Comparison of ENCODE assay signal across 8 mouse cellular contexts in the genomic region with DNA sequence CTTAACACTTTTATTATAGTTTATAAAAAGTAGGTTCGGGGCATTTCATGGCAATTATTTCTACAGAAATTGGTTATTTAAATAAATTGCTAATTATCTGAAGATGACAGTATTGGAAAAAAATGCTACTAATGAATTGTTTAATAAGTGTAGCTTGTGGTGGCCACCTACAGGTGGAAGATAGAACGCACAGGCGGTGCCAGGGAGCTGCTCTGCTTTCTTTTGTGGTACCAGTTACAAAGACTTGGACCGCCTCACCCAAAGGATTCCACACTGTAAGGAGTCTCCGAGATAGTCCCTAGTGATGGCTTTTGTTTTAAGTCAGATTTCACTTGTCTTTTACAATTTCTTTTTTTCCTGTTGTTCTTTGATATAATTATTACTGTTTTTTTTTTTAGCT.
DNase-seq lines count a peak whose midpoint lies in the region; TF ChIP-seq lines count a peak whose summit lies in the region.

No protein-coding gene starts in this region.

- H3K27me3 ChIP-seq in cerebellum, adult 2 months (ENCODE audit: control insufficient read depth, insufficient read depth, low read length), result no peaks in the 10 kb centered on the region

- no peak overlapping the region for H3K27ac ChIP-seq in cerebellum, adult 2 months (ENCODE audit: insufficient read depth, low read length)

- intact Hi-C loops in left cerebral cortex, postnatal 4 days (cut with DNase I), result no loop called here

- 51% methylated on average over 5 of the region's 5 CpGs for WGBS in cerebellum, adult 2 months

- peak in 1 of 2 experiments; percentile 6 for DNase-seq in cerebellum, adult 2 months
- no peak for DNase-seq in cerebellum, adult 11-12 months
- peak; percentile 49 for DNase-seq in layer of hippocampus, adult 11-12 months (ENCODE audit: low spot score)
- no peak for DNase-seq in layer of hippocampus, adult 9-10 months (ENCODE audit: low spot score)
- DNase-seq in adrenal gland, postnatal 36 days, result peak; percentile 24 to 27
- peak; percentile 28 for DNase-seq in left cerebral cortex, postnatal 4 days
- DNase-seq in c-Kit-positive CD71-positive TER-119-positive erythroid progenitor cells, embryonic 14.5 days (ENCODE audit: low spot score), result no peak
- no peak for DNase-seq in gastrocnemius, postnatal 25 days

- TF ChIP-seq POLR2A in cerebellum, adult 2 months (IDR thresholded peaks at IDR 0.05; ENCODE audit: borderline replicate concordance, insufficient read depth, low read length), result no peak

- no peaks in the 10 kb centered on the region for H3K4me1 ChIP-seq in cerebellum, adult 2 months (ENCODE audit: control insufficient read depth, insufficient read depth, low read length)

- H3K4me3 ChIP-seq in cerebellum, adult 2 months (replicated peaks; ENCODE audit: insufficient read depth, low read depth, low read length), result no peak overlapping the region

- TF ChIP-seq CTCF in cerebellum, adult 2 months (IDR thresholded peaks at IDR 0.05; ENCODE audit: borderline replicate concordance, insufficient read depth, low read depth, low read length), result peak; percentile 31; the same call in 1 of the 2 replicates

Comparison
In these comparisons a context has a peak if more than half of its experiments do, and no peak if none do; other contexts are left out.
1. DNase-seq: peak in layer of hippocampus, adult 11-12 months (single experiment), adrenal gland, postnatal 36 days (2 of 2) and left cerebral cortex, postnatal 4 days (single experiment); none in cerebellum, adult 11-12 months (single experiment), layer of hippocampus, adult 9-10 months (single experiment), c-Kit-positive CD71-positive TER-119-positive erythroid progenitor cells, embryonic 14.5 days (single experiment) and gastrocnemius, postnatal 25 days (single experiment).